Mouse (Mus musculus): ENCODE data around the gene Litaf.

Gene Litaf

GRCm38 (mm10) chr16:11066029-11066832, at the start of gene Litaf:
Litaf (minus strand) TSS chr16:11066157.
- peak; percentile 91 for ATAC-seq (ENCODE audit: low TSS enrichment)

GRCm38 (mm10) chr16:11109198-11109740, 43.3 kb upstream of the Litaf start:
- ATAC-seq (ENCODE audit: low TSS enrichment): peak; percentile 77; the same call in 1 of the 2 replicates

GRCm38 (mm10) chr16:11104905-11105304, 38.9 kb upstream of the Litaf start:
- ATAC-seq (ENCODE audit: low TSS enrichment): no peak

GRCm38 (mm10) chr16:11097301-11097700, 31.3 kb upstream of the Litaf start:
- no peak for ATAC-seq (ENCODE audit: low TSS enrichment)

- ATAC-seq (ENCODE audit: low TSS enrichment): no peak
Observed at GRCm38 (mm10) chr16:11093717-11094386, 27.9 kb upstream of the Litaf start.

- ATAC-seq (ENCODE audit: low TSS enrichment): peak; percentile 82
Observed at GRCm38 (mm10) chr16:11092523-11092922, 26.6 kb upstream of the Litaf start.

- no peak for ATAC-seq (ENCODE audit: low TSS enrichment)
Observed at GRCm38 (mm10) chr16:11092061-11092460, 26.1 kb upstream of the Litaf start.

GRCm38 (mm10) chr16:11090836-11091570, 25.0 kb upstream of the Litaf start:
- peak; percentile 6; the same call in 1 of the 2 replicates for ATAC-seq (ENCODE audit: low TSS enrichment)

GRCm38 (mm10) chr16:11086856-11087588, 21.1 kb upstream of the Litaf start:
- peak; percentile 36 for ATAC-seq (ENCODE audit: low TSS enrichment)

- ATAC-seq (ENCODE audit: low TSS enrichment): no peak
Observed at GRCm38 (mm10) chr16:11086299-11086698, 20.3 kb upstream of the Litaf start.

- no peak for ATAC-seq (ENCODE audit: low TSS enrichment)
Observed at GRCm38 (mm10) chr16:11084181-11084580, 18.2 kb upstream of the Litaf start.

GRCm38 (mm10) chr16:11078216-11078869, 12.4 kb upstream of the Litaf start:
- peak; percentile 9; the same call in 1 of the 2 replicates for ATAC-seq (ENCODE audit: low TSS enrichment)

GRCm38 (mm10) chr16:11077601-11078201, 11.7 kb upstream of the Litaf start:
- ATAC-seq (ENCODE audit: low TSS enrichment): peak; percentile 36

GRCm38 (mm10) chr16:11073060-11073459, 7.1 kb upstream of the Litaf start:
- ATAC-seq (ENCODE audit: low TSS enrichment): no peak

GRCm38 (mm10) chr16:11072454-11072853, 6.5 kb upstream of the Litaf start:
- no peak for ATAC-seq (ENCODE audit: low TSS enrichment)

GRCm38 (mm10) chr16:11071887-11072286, 5.9 kb upstream of the Litaf start:
- ATAC-seq (ENCODE audit: low TSS enrichment): no peak

- ATAC-seq (ENCODE audit: low TSS enrichment): peak; percentile 28; the same call in 1 of the 2 replicates
Observed at GRCm38 (mm10) chr16:11071176-11071575, 5.2 kb upstream of the Litaf start.

GRCm38 (mm10) chr16:11069710-11070420, 3.9 kb upstream of the Litaf start:
- no peak for ATAC-seq (ENCODE audit: low TSS enrichment)

- no peak for ATAC-seq (ENCODE audit: low TSS enrichment)
Observed at GRCm38 (mm10) chr16:11069271-11069670, 3.3 kb upstream of the Litaf start.

- ATAC-seq (ENCODE audit: low TSS enrichment): no peak
Observed at GRCm38 (mm10) chr16:11068666-11069065, 2.7 kb upstream of the Litaf start.
